Mouse (Mus musculus) brain, embryonic 14.5 days (tissue): ENCODE data around the gene Gm20662. TPM values are rescaled to one million over a fixed set of nuclear protein-coding genes. Genes with fewer than 3 reads are reported as not detected.

Experiments
- DNase-seq: peaks from one replicate; pipeline ENCODE4 v3.0.0-alpha.2; 2011; ENCODE audit warnings: low read depth
- CTCF ChIP-seq: fragments of 200-500 bp; IDR thresholded peaks from 2 replicates; pipeline ENCODE4 v1.5.1; 2012; ENCODE audit warnings: inconsistent platforms, mild to moderate bottlenecking, moderate library complexity, borderline replicate concordance; ENCODE audit not compliant: insufficient read depth, insufficient read length; ENCODE audit errors: extremely low read depth
- POLR2A ChIP-seq: fragments of 200-500 bp; IDR thresholded peaks from 2 replicates; pipeline ENCODE4 v1.6.1; 2012; ENCODE audit warnings: mild to moderate bottlenecking, inconsistent platforms, borderline replicate concordance; ENCODE audit not compliant: poor library complexity, insufficient read depth, insufficient read length, severe bottlenecking; ENCODE audit errors: extremely low read depth
- polyA plus RNA-seq: library from polyadenylated mRNA; depleted of rRNA; stranded (reverse); fragments of >200 nt; gene quantifications from 2 replicates; pipeline ENCODE4 v1.2.3, GENCODE M21; 2012; rRNA removed

Gene Gm20662
- polyA plus RNA-seq: 2.3 and 4.5 TPM in 2 replicates

DNA sequence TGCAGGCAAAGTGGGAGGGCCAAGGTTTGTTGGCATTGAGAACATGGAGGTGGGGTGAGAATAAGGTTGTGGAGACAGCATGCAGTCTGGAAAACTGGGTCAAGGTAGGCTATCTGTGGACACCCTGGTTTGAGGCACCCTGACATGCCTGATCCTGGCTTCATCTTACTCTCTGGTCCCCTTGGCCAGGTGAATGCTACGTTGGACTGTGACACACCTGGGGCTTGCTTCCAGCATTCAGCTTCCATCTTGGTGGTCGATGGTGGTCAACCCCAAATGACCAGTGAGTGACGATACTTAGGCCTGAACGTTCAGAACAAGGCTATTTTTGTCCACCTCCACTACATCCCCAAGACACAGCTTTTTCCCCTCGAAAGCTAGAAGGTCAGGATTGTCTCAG is at the start of gene Gm20662:
Gm20662 (plus strand) TSS at position 301 of the 400 bp plus-strand sequence.
- no peak for DNase-seq
- no peak for TF ChIP-seq CTCF
- TF ChIP-seq POLR2A: no peak

GRCm38 (mm10) chr9:107947241-107948194 is 48.6 kb upstream of the Gm20662 start:
- no peak for DNase-seq
- TF ChIP-seq POLR2A (no peak), CTCF (no peak)

DNA sequence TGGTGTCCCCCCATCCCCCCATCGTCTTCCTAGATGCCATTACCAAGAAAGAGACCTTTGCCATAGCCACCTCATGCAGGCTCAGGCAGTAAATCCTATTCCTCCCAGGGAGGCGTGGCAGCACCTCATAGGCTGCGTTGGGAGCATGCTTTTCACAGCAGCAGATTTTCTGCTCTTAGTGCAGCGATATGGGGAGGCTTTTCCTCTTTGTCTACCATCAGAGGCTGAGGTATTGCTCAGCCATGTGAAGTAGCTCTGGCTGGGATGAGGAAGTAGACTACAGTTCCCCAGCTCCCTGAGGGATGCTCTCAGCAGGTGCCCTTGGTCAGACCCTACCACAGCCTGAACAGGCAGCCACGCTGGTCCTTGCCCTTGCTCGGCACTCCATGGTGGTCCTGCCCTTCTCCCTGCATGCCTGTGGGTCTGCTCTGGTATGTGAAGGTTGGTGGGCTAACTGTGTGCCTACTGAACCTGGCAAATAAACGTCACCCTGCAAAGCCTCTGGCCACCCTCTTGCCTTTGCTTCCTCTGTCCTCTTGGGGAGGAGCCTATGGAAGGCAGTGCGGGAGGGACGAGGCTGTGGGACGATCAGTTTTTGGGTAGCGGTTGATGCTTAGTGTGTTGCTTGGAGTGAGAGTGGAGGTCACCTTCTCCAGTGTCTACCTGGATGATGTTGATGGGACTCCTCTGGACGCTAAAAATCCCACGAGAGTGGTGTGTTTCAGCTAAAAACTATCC is 46.8 kb upstream of the Gm20662 start:
- DNase-seq: no peak
- TF ChIP-seq CTCF (no peak), POLR2A (no peak)

DNA sequence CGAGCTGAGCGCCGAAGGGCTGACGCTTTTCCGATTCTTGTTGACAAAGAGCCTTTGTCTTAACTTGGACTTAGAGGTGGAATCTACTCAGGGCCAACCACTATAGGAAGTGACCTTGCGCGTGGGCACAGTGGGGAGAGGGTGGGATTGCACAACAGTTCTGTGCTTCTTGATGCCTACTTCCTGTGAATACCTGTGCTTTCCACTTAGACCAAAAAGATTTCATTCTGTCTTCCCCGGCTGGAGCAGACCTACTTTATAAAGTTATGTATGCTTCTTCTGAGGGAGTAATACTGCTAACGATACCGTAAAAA is 46.3 kb upstream of the Gm20662 start, which contains the start of gene Traip:
Traip (plus strand) TSS at position 215 of the 314 bp plus-strand sequence.
- no peak for TF ChIP-seq CTCF
- TF ChIP-seq POLR2A: no peak
- DNase-seq: no peak

DNA sequence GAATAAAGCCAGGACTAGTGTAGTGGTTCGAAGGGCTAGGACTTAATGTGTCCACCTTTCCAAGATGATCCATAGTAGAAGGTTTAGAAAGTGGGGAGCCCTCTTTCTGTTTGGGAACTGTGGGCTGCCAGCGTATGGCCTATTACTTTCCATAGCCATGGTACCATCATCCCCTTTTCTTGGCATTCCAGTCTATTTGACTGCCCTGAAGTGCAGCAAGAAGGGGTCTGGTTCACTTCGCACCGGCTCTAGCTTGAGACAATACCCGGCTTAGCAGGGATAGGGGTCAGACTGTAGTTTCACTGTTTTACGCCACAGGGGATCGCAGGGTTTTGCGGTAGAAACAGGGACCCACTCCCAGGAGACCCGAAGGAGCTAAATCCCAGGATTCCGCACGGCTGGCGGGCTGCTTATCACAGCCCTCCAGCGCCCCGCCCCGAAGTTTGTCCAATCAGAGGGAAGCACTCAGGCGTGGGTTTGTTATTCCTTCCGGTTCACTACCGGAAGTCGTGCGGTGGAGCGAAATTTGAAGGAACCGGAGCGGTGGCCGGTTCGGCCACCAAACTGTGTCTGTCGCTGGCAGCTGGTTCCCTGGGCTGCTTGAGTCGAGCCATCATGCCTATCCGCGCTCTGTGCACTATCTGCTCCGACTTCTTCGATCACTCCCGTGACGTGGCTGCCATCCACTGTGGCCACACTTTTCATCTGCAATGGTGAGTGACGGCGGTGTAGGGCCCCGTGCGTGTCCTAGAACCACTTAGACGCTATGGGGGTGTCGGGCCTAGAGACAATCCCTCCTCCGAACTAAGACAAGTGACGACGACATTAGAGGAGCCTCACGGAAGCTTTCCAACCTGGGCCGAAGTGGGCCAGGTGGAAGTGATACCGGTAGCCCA is 45.4 kb upstream of the Gm20662 start:
- TF ChIP-seq CTCF: no peak
- TF ChIP-seq POLR2A: peak; percentile 40; the same call in 1 of the 2 replicates
- DNase-seq: peak; percentile 97

DNA sequence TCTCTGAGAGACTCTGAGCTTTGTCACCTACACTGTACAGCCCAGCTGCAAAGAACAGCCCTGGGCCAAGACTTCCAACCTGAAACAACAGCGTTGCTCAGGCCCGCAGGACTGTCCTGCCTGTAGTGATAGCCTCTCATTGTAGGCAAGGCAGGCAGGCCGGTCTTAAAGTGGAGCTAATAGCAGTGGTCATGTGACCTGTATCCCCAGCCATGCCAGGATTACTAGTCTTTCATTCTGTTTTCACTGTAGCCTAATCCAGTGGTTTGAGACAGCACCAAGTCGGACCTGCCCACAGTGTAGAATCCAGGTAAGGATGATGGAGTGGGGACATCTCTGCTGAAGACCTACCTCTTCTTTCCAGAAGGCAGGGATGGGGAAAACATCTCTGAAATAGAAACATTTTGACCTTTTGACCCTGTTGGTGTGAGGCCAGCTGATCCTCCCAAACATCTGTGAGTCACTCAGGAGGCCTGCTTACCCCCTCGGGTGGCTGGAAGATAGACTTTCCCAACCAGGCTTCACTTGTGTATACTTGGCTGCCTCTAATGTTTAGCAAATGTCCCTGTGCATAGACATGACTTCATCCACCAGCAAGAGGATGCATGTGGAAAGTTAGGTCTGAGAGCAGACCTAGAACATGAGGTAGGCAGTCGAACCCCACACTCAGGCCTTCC is 40.4 kb upstream of the Gm20662 start:
- TF ChIP-seq CTCF: no peak
- TF ChIP-seq POLR2A: no peak
- no peak for DNase-seq

GRCm38 (mm10) chr9:107957141-107957540 is 39.0 kb upstream of the Gm20662 start:
- peak; percentile 62 for DNase-seq
- no peak for TF ChIP-seq CTCF
- TF ChIP-seq POLR2A: no peak

DNA sequence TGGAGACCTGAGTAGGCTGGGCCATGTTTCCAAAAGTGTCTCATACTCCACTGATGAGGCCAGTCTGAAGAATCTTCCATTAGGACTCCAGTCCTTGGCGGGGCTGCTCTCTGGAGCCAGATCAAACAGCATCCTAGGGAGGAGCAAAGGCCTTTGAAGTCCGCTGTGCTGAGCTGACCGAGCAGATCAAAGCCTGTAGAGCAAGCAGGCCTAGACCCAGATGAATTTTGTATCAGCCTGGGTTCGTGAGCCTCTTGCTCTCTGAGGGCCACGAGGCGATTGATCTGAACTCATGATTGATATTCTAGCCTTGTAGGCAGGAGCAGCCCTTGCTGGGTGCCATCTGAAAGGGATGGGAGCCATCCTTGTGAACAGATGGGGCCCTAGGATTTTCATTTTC is 36.3 kb upstream of the Gm20662 start:
- DNase-seq: peak; percentile 36
- TF ChIP-seq CTCF (no peak), POLR2A (no peak)

GRCm38 (mm10) chr9:107960928-107961327 is 35.2 kb upstream of the Gm20662 start:
- no peak for TF ChIP-seq POLR2A
- no peak; the same call in 1 of the 2 replicates for TF ChIP-seq CTCF
- no peak for DNase-seq

DNA sequence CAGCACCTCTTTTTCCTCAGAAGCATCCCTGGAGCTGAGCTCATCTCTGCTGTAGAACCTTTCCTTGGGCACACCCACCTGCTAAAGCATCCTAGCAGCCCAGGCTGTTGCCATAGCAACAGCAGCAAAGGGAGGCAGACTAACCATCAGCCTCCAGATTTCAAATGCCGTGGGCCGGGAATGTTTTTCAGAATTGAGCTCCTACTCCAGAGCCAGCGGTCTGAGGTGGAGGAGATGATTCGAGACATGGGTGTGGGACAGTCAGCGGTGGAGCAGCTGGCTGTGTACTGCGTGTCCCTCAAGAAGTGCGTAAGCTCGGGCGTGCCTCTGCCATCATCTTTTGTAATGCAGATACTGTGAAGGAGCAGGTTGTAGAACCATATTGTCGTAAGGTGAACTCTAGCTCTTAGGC is 34.8 kb upstream of the Gm20662 start:
- peak; percentile 87 for DNase-seq
- TF ChIP-seq CTCF: no peak
- TF ChIP-seq POLR2A: no peak

- TF ChIP-seq POLR2A: no peak
- TF ChIP-seq CTCF: peak; percentile 45; the same call in 1 of the 2 replicates
- peak; percentile 72 for DNase-seq
Observed at GRCm38 (mm10) chr9:107961881-107962280, 34.3 kb upstream of the Gm20662 start.

DNA sequence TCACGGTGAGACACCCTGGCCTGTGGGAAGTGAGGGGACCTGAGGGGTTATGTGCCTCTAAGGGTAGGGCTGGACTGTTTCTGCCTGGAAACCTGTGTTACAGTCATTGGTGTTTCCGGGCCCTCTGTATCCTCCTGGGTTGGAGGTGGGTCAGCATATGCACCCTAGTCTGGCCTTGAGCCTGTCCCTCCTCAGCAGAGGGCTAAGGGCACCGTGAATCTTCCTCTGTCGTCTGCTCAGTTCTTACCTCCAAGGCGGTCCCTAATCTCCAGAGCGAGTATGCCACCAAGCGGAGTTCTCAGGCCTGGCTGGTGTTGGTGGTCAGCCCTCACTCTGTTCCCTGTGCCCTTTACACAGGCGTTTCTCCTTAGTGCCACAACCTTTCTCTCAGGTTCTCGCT is 33.2 kb upstream of the Gm20662 start:
- no peak for DNase-seq
- TF ChIP-seq CTCF (no peak), POLR2A (no peak)
